Mouse (Mus musculus): Measurements from ENCODE around the gene Npb. TPM values are rescaled to one million over a fixed set of nuclear protein-coding genes. Genes with fewer than 3 reads are reported as not detected.
A peak's percentile ranks its signal among the peaks of the same experiment; 100 is the strongest.

Npb gene
- polyA plus RNA-seq, 1 experiment from 2014 or later = 2.9 TPM

DNA sequence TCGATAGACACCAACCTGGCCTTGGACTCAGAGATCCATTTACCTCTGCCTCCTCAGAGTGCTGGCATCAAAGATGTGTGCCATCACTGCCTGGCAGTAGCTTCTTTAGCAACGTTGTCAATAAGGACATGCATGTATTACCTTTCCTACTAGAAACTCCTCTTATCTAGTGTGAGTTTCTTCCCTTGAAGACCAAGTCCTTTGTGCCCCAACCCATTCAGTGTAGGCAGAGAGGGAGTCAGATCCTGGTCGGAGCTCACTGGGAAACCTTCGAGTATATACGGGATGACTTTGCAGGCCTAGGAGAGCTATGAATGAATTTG lies 34.0 kb upstream of the Npb start:
- WGBS = 26% methylated on average over 5 of the region's 5 CpGs
- DNase-seq (ENCODE audit: low spot score) (no peak), ATAC-seq (no peak)
- H3K4me2 ChIP-seq (replicated peaks; ENCODE audit: low read depth, low read length) = no peak overlapping the region; the same call in 1 of the 2 replicates
- 0 out of 2 replicates have a peak overlapping the region, but pooled peaks have one; percentile 23 for H3K9ac ChIP-seq (replicated peaks; ENCODE audit: low read depth)
- TF ChIP-seq EP300 (IDR thresholded peaks at IDR 0.05) (no peak), CTCF (IDR thresholded peaks at IDR 0.05) (no peak)
- no peak overlapping the region for H3K27ac ChIP-seq (ENCODE audit: low read length)
- H3K4me1 ChIP-seq (ENCODE audit: insufficient read depth, low read depth, low read length) = peaks cover 8% of the 10 kb centered on the region; the same call in 1 of the 2 replicates
- H3K4me3 ChIP-seq (ENCODE audit: low read depth, low read length) = no peak overlapping the region; the same call in 1 of the 2 replicates
- no peaks in the 10 kb centered on the region for H3K27me3 ChIP-seq (replicated peaks; ENCODE audit: insufficient read depth, low read length)
- no peaks in the 10 kb centered on the region for H3K9me3 ChIP-seq (ENCODE audit: low read length)
- H3K36me3 ChIP-seq (ENCODE audit: insufficient read depth, low read length) = peaks cover 22% of the 10 kb centered on the region

- Histone ChIP-seq H3K36me3 (ENCODE audit: insufficient read depth, low read length) (peaks cover 23% of the 10 kb centered on the region), H3K27me3 (replicated peaks; ENCODE audit: insufficient read depth, low read length) (no peaks in the 10 kb centered on the region), H3K4me2 (replicated peaks; ENCODE audit: low read depth, low read length) (no peak overlapping the region), H3K9me3 (ENCODE audit: low read length) (no peaks in the 10 kb centered on the region), H3K4me3 (ENCODE audit: low read depth, low read length) (no peak overlapping the region), H3K9ac (replicated peaks; ENCODE audit: low read depth) (no peak overlapping the region), H3K27ac (ENCODE audit: low read length) (no peak overlapping the region), H3K4me1 (ENCODE audit: insufficient read depth, low read depth, low read length) (peaks cover 11% of the 10 kb centered on the region)
- no peak for ATAC-seq
- TF ChIP-seq EP300 (IDR thresholded peaks at IDR 0.05) (no peak), CTCF (IDR thresholded peaks at IDR 0.05) (no peak)
- no peak for DNase-seq (ENCODE audit: low spot score)
- WGBS = 74% methylated on average over 2 of the region's 2 CpGs
Observed at GRCm38 (mm10) chr11:120575046-120575445, 33.2 kb upstream of the Npb start.

GRCm38 (mm10) chr11:120575940-120576339 lies 32.3 kb upstream of the Npb start:
- H3K27ac ChIP-seq (ENCODE audit: low read length) = no peak overlapping the region
- no peak for DNase-seq (ENCODE audit: low spot score)
- no peak overlapping the region for H3K4me3 ChIP-seq (ENCODE audit: low read depth, low read length)
- H3K4me2 ChIP-seq (replicated peaks; ENCODE audit: low read depth, low read length) = no peak overlapping the region
- no peaks in the 10 kb centered on the region for H3K27me3 ChIP-seq (replicated peaks; ENCODE audit: insufficient read depth, low read length)
- no peak overlapping the region for H3K9ac ChIP-seq (replicated peaks; ENCODE audit: low read depth)
- no peaks in the 10 kb centered on the region for H3K9me3 ChIP-seq (ENCODE audit: low read length)
- ATAC-seq = no peak
- no peak for TF ChIP-seq EP300 (IDR thresholded peaks at IDR 0.05)
- TF ChIP-seq CTCF (IDR thresholded peaks at IDR 0.05) = no peak
- H3K36me3 ChIP-seq (ENCODE audit: insufficient read depth, low read length) = peaks cover 17% of the 10 kb centered on the region; the same call in 1 of the 2 replicates
- peaks cover 14% of the 10 kb centered on the region for H3K4me1 ChIP-seq (ENCODE audit: insufficient read depth, low read depth, low read length)

GRCm38 (mm10) chr11:120576365-120576981 lies 31.8 kb upstream of the Npb start:
- Histone ChIP-seq H3K4me1 (ENCODE audit: insufficient read depth, low read depth, low read length) (peaks cover 12% of the 10 kb centered on the region), H3K27me3 (replicated peaks; ENCODE audit: insufficient read depth, low read length) (no peaks in the 10 kb centered on the region), H3K9ac (replicated peaks; ENCODE audit: low read depth) (no peak overlapping the region), H3K9me3 (ENCODE audit: low read length) (no peaks in the 10 kb centered on the region), H3K27ac (ENCODE audit: low read length) (no peak overlapping the region), H3K4me2 (replicated peaks; ENCODE audit: low read depth, low read length) (no peak overlapping the region), H3K36me3 (ENCODE audit: insufficient read depth, low read length) (peaks cover 17% of the 10 kb centered on the region; the same call in 1 of the 2 replicates), H3K4me3 (ENCODE audit: low read depth, low read length) (no peak overlapping the region)
- no peak for ATAC-seq
- no peak for TF ChIP-seq CTCF (IDR thresholded peaks at IDR 0.05)
- TF ChIP-seq EP300 (IDR thresholded peaks at IDR 0.05) = no peak
- no peak for DNase-seq (ENCODE audit: low spot score)
- WGBS = 78% methylated on average over 3 of the region's 3 CpGs

DNA sequence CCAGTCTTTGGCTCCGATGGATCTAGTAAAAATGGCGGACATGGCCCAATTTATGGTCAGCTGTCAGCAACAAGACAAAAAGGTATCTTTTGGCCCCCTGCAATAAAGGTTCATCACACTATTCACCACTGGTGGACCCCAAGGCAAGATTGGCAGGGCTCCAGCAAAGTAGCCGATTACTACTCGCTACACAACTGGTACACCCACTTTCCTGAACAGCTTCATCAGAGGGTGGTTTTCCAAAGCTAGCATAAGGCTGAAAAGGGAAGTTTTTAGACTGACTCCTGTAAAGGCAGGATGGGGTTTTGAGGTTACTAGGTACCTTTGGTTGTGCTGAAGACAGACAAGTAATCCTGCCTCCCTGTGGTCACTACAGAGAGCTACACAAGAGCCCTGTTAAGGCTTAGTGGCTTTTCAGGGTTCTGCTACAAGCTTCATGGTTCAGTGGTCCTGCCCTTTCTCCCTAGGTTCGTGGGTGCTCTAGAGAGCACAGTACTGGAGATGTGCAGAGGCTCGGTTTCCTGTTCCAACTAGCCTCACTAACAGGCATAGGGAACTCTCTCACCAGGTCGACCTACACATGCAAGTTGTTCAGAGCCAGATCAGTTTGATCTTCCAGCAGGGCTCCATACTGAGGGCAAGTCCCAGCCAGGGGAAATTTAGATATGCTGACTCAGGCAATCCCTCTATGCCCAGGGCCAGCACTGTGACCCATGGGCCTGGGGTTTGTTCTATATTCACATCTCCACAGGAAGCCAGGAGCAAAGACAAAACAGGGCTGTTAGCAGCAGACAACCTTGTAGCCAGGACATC lies 30.9 kb upstream of the Npb start:
- Histone ChIP-seq H3K27me3 (replicated peaks; ENCODE audit: insufficient read depth, low read length) (no peaks in the 10 kb centered on the region), H3K36me3 (ENCODE audit: insufficient read depth, low read length) (peaks cover 17% of the 10 kb centered on the region; the same call in 1 of the 2 replicates), H3K4me3 (ENCODE audit: low read depth, low read length) (no peak overlapping the region), H3K9ac (replicated peaks; ENCODE audit: low read depth) (no peak overlapping the region), H3K9me3 (ENCODE audit: low read length) (no peaks in the 10 kb centered on the region), H3K4me2 (replicated peaks; ENCODE audit: low read depth, low read length) (no peak overlapping the region), H3K27ac (ENCODE audit: low read length) (no peak overlapping the region), H3K4me1 (ENCODE audit: insufficient read depth, low read depth, low read length) (peaks cover 15% of the 10 kb centered on the region)
- TF ChIP-seq CTCF (IDR thresholded peaks at IDR 0.05) = peak; percentile 68
- no peak for TF ChIP-seq EP300 (IDR thresholded peaks at IDR 0.05)
- ATAC-seq = no peak
- DNase-seq (ENCODE audit: low spot score) = peak; percentile 65
- 80% methylated on average over 7 of the region's 7 CpGs for WGBS

DNA sequence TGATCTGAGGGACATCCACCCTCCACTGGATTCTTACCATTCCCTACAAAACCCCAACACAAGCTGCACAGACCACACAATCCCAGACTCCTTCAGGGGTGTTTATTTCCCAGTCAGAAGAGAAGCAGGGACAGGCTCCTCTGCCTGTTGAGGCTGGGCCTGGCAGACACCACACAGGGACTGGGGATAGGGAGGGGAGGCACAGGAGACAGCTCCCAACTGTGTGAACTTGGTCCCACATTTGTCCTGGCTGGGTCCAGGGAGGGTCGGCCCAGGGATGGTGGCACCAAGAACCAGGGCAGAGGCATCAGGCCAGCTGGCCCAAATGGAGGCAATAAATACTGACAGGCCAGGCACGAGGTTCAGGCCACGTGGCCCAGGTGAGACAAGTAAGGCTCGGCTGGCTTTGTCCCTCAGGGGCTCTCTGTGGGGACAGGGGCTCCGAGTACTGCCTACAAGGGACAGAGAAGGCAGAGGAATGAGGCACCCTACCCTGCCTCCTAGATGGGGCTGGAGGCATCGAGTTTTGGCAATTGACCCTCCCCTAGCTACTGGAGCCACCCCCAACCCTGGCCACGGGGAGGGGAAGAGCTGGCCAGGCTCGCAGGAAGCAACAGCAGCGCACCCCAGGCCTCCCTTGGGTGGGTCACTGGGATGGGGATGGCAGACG lies 30.1 kb upstream of the Npb start:
- ATAC-seq (no peak), DNase-seq (ENCODE audit: low spot score) (no peak)
- 82% methylated on average over 10 of the region's 10 CpGs for WGBS
- Histone ChIP-seq H3K4me1 (ENCODE audit: insufficient read depth, low read depth, low read length) (peaks cover 15% of the 10 kb centered on the region), H3K27me3 (replicated peaks; ENCODE audit: insufficient read depth, low read length) (no peaks in the 10 kb centered on the region), H3K36me3 (ENCODE audit: insufficient read depth, low read length) (peaks cover 17% of the 10 kb centered on the region; the same call in 1 of the 2 replicates), H3K4me2 (replicated peaks; ENCODE audit: low read depth, low read length) (no peak overlapping the region), H3K4me3 (ENCODE audit: low read depth, low read length) (no peak overlapping the region), H3K9ac (replicated peaks; ENCODE audit: low read depth) (no peak overlapping the region), H3K27ac (ENCODE audit: low read length) (no peak overlapping the region), H3K9me3 (ENCODE audit: low read length) (no peaks in the 10 kb centered on the region)
- TF ChIP-seq EP300 (IDR thresholded peaks at IDR 0.05) (no peak), CTCF (IDR thresholded peaks at IDR 0.05) (no peak)

Data from lung, postnatal 0 days (tissue).